Mouse (Mus musculus) hindbrain, embryonic 11.5 days (tissue): ENCODE data around the gene Gm28048. TPM values are rescaled to one million over a fixed set of nuclear protein-coding genes. Genes with fewer than 3 reads are reported as not detected.
A peak's percentile ranks its signal among the peaks of the same experiment; 100 is the strongest.

ENCODE experiments used
- ATAC-seq: fragments of 200-750 bp; cut with Nextera tagmentation; 2 replicates; pipeline ENCODE4 v1.8.0; 2017; ENCODE audit warnings: mild to moderate bottlenecking, moderate TSS enrichment, moderate library complexity; ENCODE audit not compliant: low FRiP score
- DNase-seq: peaks from one replicate; pipeline ENCODE4 v3.0.0-alpha.2; 2015; ENCODE audit warnings: low spot score
- H3K27ac ChIP-seq: fragments of 300-500 bp; sonication (generic); 2 replicates; pipeline ENCODE4 v1.5.1; 2014; ENCODE audit warnings: mild to moderate bottlenecking, low read depth, low read length
- H3K27me3 ChIP-seq: fragments of 300-500 bp; sonication (generic); 2 replicates; pipeline ENCODE4 v1.6.1; 2014; ENCODE audit warnings: mild to moderate bottlenecking, low read length, moderate library complexity, mixed read lengths; ENCODE audit not compliant: control insufficient read depth, insufficient read depth
- H3K36me3 ChIP-seq: fragments of 300-500 bp; sonication (generic); 2 replicates; pipeline ENCODE4 v1.6.1; 2014; ENCODE audit warnings: mild to moderate bottlenecking, low read length, moderate library complexity, mixed read lengths; ENCODE audit not compliant: control insufficient read depth, insufficient read depth
- H3K4me1 ChIP-seq: fragments of 300-500 bp; sonication (generic); replicated peaks from 2 replicates; pipeline ENCODE4 v1.6.1; 2014; ENCODE audit warnings: low read length, mixed read lengths; ENCODE audit not compliant: control insufficient read depth, insufficient read depth
- H3K4me2 ChIP-seq: fragments of 300-500 bp; sonication (generic); replicated peaks from 2 replicates; pipeline ENCODE4 v1.6.1; 2014; ENCODE audit warnings: mild to moderate bottlenecking, low read depth, low read length
- H3K4me3 ChIP-seq: fragments of 300-500 bp; sonication (generic); 2 replicates; pipeline ENCODE4 v1.5.1; 2014; ENCODE audit warnings: low read depth, low read length
- H3K9ac ChIP-seq: fragments of 300-500 bp; sonication (generic); 2 replicates; pipeline ENCODE4 v1.6.1; 2014; ENCODE audit warnings: low read depth, low read length
- H3K9me3 ChIP-seq: fragments of 300-500 bp; sonication (generic); 2 replicates; pipeline ENCODE4 v1.6.1; 2016; ENCODE audit warnings: low read length; ENCODE audit not compliant: control insufficient read depth
- WGBS: fragments of 180-500 bp; shearing (Covaris S2); extraction: QIAGEN DNeasy Blood & Tissue Kit; methylation state at CpG from one replicate; pipeline ENCODE4 v1.1.7; 2014; 5-methylcytosine and 5-hydroxymethylcytosine counted together
- polyA plus RNA-seq: library from polyadenylated mRNA; unstranded; fragments of >200 nt; fragmentation: Nextera tagmentation; extraction: Ambion mirVana; gene quantifications from 2 replicates; pipeline ENCODE4 v1.2.1, GENCODE M21; 2014

Gene Gm28048
- 4.8 and 6.1 TPM in 2 replicates for polyA plus RNA-seq

DNA sequence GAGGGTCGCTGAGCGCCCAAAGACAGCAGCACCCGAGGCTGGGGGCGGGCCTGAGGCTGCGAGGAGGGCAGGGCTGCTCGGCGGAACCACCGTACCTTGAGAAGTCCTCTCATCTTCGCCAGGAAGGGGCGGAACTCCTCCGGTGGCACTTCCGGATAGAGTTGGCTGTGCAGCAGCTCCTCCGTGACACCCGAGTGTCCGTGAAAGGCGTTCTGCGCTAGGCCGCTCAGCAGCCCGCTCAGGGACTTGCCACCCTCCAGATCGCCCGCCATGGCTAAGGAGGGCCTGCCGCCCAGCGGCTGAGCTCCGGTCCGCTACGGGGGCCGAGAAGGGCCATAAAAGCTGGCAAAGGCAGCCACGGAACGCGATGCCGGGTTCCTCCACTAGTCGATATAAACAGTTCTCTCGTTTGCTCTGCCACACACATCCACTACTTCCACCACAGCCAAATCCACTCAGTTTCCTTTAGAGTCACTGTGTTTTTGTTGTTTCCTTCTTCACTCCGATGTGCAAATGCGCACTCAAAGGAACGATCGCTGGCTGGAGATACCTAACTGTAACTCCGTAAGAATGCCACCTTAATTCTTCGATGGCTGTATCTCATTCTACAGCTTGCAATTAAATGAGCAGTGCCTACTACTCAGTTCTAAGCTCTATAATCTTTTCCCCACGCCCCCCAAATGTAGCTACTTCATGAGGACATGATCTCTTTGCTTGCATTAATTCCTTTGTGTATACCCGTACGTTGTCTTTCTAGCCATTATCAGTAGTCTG, at the start of gene Gm28048, which contains the start of gene Commd1:
Gene Gm28048, minus strand, starts transcription at position 107 of the 774 bp plus-strand sequence.
Gene Commd1, minus strand, starts transcription at position 399 of the 774 bp plus-strand sequence.
- DNase-seq (peak; percentile 94), ATAC-seq (peak; percentile 94)
- peaks cover 5% of the 10 kb centered on the region; the same call in 1 of the 2 replicates for H3K4me1 ChIP-seq
- H3K36me3 ChIP-seq, result no peaks in the 10 kb centered on the region
- peak within 1 kb of the TSS; percentile 68 for H3K4me3 ChIP-seq
- peak within 1 kb of the TSS; percentile 77 for H3K9ac ChIP-seq
- no peaks in the 10 kb centered on the region for H3K9me3 ChIP-seq
- H3K27ac ChIP-seq, result peak within 1 kb of the TSS; percentile 91
- peak within 1 kb of the TSS; percentile 83 for H3K4me2 ChIP-seq
- 4% methylated on average over 42 of the region's 42 CpGs for WGBS
- H3K27me3 ChIP-seq, result no peaks in the 10 kb centered on the region

DNA sequence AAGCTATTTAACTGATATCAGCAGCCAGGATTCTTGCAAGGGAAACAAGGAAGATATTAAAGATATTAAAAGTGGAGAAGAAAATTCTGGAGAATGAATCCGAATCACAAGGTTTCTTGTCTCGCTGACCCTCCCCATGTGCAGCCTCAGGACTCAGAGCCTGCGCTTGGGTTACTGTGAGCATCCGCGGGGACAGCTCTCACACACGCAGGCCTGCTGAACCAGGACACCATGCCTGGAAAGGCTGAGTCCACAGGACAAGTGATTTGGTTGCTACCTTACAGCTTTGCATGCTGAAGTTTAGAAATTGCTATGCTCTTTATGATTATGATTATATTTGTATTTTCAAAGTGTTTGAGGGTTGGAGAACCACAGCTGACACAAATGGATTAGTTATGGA, 47.5 kb upstream of the Gm28048 start:
- Histone ChIP-seq H3K9ac (no peak overlapping the region), H3K4me1 (no peaks in the 10 kb centered on the region), H3K9me3 (no peaks in the 10 kb centered on the region), H3K27me3 (no peaks in the 10 kb centered on the region), H3K4me3 (no peak overlapping the region), H3K36me3 (no peaks in the 10 kb centered on the region), H3K27ac (no peak overlapping the region), H3K4me2 (no peak overlapping the region)
- ATAC-seq (no peak), DNase-seq (no peak)
- 78% methylated on average over 6 of the region's 6 CpGs for WGBS

- Histone ChIP-seq H3K27ac (no peak overlapping the region), H3K36me3 (no peaks in the 10 kb centered on the region), H3K9me3 (no peaks in the 10 kb centered on the region), H3K27me3 (no peaks in the 10 kb centered on the region), H3K9ac (no peak overlapping the region), H3K4me1 (no peaks in the 10 kb centered on the region), H3K4me2 (no peak overlapping the region), H3K4me3 (no peak overlapping the region)
- DNase-seq (no peak), ATAC-seq (no peak)
- 79% methylated on average over 3 of the region's 3 CpGs for WGBS
Observed at GRCm38 (mm10) chr11:23028957-23029356, 47.1 kb upstream of the Gm28048 start.

GRCm38 (mm10) chr11:23024169-23024568, 42.3 kb upstream of the Gm28048 start:
- Histone ChIP-seq H3K36me3 (no peaks in the 10 kb centered on the region), H3K27ac (no peak overlapping the region), H3K4me1 (no peaks in the 10 kb centered on the region), H3K4me2 (no peak overlapping the region), H3K4me3 (no peak overlapping the region), H3K9me3 (no peaks in the 10 kb centered on the region), H3K9ac (no peak overlapping the region), H3K27me3 (no peaks in the 10 kb centered on the region)
- no peak for DNase-seq
- no peak for ATAC-seq
- 81% methylated on average over 3 of the region's 3 CpGs for WGBS

DNA sequence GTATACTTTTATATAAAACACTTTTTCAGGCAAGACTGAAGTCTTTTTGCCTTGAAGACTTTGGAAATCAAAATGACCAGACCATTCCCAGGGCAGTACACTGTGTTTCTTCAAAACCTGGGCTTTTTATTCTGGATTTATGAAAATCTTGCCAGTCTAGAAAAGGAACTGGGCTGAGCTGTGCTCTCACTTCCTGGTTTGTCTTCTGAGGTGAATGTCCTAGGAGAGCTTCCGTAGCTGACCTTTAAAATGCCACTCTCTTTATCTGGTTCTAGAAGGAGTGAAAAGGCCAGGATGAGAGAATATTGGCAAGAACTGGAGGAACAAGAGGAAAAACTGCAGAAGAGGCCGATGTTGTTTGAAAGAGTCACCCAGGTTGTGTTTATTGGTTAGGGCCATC, 41.3 kb upstream of the Gm28048 start:
- H3K4me3 ChIP-seq, result no peak overlapping the region
- no peak overlapping the region for H3K4me2 ChIP-seq
- no peaks in the 10 kb centered on the region for H3K27me3 ChIP-seq
- no peak for DNase-seq
- H3K27ac ChIP-seq, result no peak overlapping the region
- H3K9me3 ChIP-seq, result no peaks in the 10 kb centered on the region
- H3K4me1 ChIP-seq, result no peaks in the 10 kb centered on the region
- no peak overlapping the region for H3K9ac ChIP-seq
- no peaks in the 10 kb centered on the region for H3K36me3 ChIP-seq
- ATAC-seq, result no peak
- WGBS, result 89% methylated on average over 2 of the region's 2 CpGs

- DNase-seq, result no peak
- H3K9ac ChIP-seq, result no peak overlapping the region
- no peaks in the 10 kb centered on the region for H3K36me3 ChIP-seq
- no peak overlapping the region for H3K4me3 ChIP-seq
- no peak overlapping the region for H3K4me2 ChIP-seq
- H3K9me3 ChIP-seq, result no peaks in the 10 kb centered on the region
- WGBS, result 91% methylated on average over 14 of the region's 14 CpGs
- no peak overlapping the region for H3K27ac ChIP-seq
- no peak for ATAC-seq
- no peaks in the 10 kb centered on the region for H3K27me3 ChIP-seq
- no peaks in the 10 kb centered on the region for H3K4me1 ChIP-seq
Observed at GRCm38 (mm10) chr11:23020841-23021240, 39.0 kb upstream of the Gm28048 start.

- no peaks in the 10 kb centered on the region for H3K4me1 ChIP-seq
- H3K4me2 ChIP-seq, result no peak overlapping the region
- H3K9me3 ChIP-seq, result no peaks in the 10 kb centered on the region
- ATAC-seq (no peak), DNase-seq (no peak)
- H3K9ac ChIP-seq, result no peak overlapping the region
- WGBS, result 66% methylated on average over 24 of the region's 24 CpGs
- no peak overlapping the region for H3K4me3 ChIP-seq
- H3K27ac ChIP-seq, result no peak overlapping the region
- no peaks in the 10 kb centered on the region for H3K27me3 ChIP-seq
- no peaks in the 10 kb centered on the region for H3K36me3 ChIP-seq
Observed at GRCm38 (mm10) chr11:23020116-23020770, 38.4 kb upstream of the Gm28048 start.

DNA sequence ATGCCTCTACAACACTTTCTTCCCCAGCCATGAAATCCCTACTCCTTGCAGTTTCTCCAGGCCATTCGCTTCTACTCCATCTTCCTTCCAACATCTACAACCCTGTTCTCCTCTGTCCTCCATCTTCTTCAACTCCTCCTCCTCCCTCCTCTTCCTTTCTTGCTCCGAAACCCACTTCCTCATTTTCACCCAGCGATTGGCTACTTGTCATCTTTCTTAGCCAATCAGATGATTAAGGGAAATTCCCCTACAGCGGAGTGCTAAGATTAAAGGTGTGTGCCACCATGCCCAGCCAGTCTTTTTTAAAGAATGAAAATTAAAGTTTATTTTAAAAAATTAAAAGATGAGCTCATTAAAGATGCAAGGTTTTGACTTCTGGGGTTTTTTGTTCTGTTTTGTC, 36.1 kb upstream of the Gm28048 start:
- no peak for DNase-seq
- no peak for ATAC-seq
- Histone ChIP-seq H3K9me3 (no peaks in the 10 kb centered on the region), H3K4me3 (no peak overlapping the region), H3K27me3 (no peaks in the 10 kb centered on the region), H3K4me2 (no peak overlapping the region), H3K36me3 (no peaks in the 10 kb centered on the region), H3K27ac (no peak overlapping the region), H3K9ac (no peak overlapping the region), H3K4me1 (no peaks in the 10 kb centered on the region)
- 87% methylated on average over 4 of the region's 4 CpGs for WGBS

GRCm38 (mm10) chr11:23014996-23015395, 33.1 kb upstream of the Gm28048 start:
- WGBS, result 78% methylated on average over 6 of the region's 6 CpGs
- H3K9me3 ChIP-seq, result no peaks in the 10 kb centered on the region
- H3K36me3 ChIP-seq, result no peaks in the 10 kb centered on the region
- ATAC-seq, result no peak
- H3K4me1 ChIP-seq, result no peaks in the 10 kb centered on the region
- H3K27ac ChIP-seq, result no peak overlapping the region
- H3K27me3 ChIP-seq, result no peaks in the 10 kb centered on the region
- no peak overlapping the region for H3K4me3 ChIP-seq
- H3K4me2 ChIP-seq, result no peak overlapping the region
- DNase-seq, result no peak
- H3K9ac ChIP-seq, result no peak overlapping the region
